Mouse (Mus musculus): Measurements from ENCODE around the gene Gpc1. TPM values are rescaled to one million over a fixed set of nuclear protein-coding genes. Genes with fewer than 3 reads are reported as not detected.

Gene Gpc1
- polyA plus RNA-seq (2015; fragmentation: Nextera tagmentation; extraction: Ambion mirVana), result 24.9 and 25.0 TPM in 2 replicates

DNA sequence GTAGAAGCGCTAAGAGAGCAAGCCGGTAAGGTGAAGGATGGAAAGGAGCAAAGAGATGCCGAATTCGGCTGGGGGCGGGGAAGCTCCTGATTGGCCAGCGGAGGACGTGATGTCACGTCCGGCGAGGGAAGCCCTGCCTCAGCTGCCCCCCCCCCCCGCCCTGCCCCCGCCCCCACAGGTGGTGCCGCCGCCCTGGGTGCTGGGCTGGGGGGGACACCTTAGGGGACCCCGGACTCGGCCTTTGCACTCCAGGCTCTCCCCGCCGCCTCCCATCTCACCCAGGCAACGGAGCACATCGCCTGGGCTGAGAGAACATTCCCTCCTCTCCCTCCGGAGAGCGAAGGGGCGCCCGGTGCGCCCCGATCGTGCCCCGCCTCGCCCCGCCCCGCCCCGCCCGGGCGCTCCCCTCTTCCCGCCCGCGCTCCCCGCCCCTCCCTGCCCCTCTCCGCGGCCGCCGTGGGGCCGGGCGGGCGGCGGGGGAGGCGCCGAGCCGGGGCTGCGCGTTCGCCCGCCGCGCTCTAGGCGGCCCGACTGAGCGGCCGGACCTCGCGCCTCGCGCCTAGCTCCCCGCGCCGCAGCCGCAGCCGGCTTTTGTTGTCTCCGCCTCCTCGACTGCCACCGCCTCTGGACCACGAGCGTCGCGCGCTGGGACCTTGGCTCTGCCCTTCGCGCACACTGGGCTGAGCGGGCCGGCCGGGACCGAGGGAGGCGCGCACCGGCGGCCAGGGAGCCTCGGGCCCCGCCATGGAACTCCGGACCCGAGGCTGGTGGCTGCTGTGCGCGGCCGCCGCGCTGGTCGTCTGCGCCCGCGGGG lies at the start of gene Gpc1:
Gene Gpc1, plus strand, starts transcription at position 458 of the 814 bp plus-strand sequence.
- peak within 1 kb of the TSS; percentile 72 for H3K4me3 ChIP-seq (ENCODE audit: low read length)
- ATAC-seq, result peak; percentile 86
- H3K27me3 ChIP-seq (replicated peaks; ENCODE audit: control insufficient read depth, insufficient read depth, low read length), result peaks cover 5% of the 10 kb centered on the region; the same call in 1 of the 2 replicates
- peak within 1 kb of the TSS; percentile 82 for H3K9ac ChIP-seq (ENCODE audit: low read depth, low read length)
- peaks cover 17% of the 10 kb centered on the region; the same call in 1 of the 2 replicates for H3K4me1 ChIP-seq (ENCODE audit: control insufficient read depth, insufficient read depth, low read length)
- no peaks in the 10 kb centered on the region for H3K36me3 ChIP-seq (ENCODE audit: control insufficient read depth, insufficient read depth, low read length)
- under 1% methylated on average over 59 of the region's 99 CpGs for WGBS
- peak within 1 kb of the TSS; percentile 95 for H3K4me2 ChIP-seq (ENCODE audit: low read depth, low read length)
- peak within 1 kb of the TSS; percentile 78 for H3K27ac ChIP-seq (ENCODE audit: low read length)
- H3K9me3 ChIP-seq (ENCODE audit: control insufficient read depth, low read length), result no peaks in the 10 kb centered on the region

DNA sequence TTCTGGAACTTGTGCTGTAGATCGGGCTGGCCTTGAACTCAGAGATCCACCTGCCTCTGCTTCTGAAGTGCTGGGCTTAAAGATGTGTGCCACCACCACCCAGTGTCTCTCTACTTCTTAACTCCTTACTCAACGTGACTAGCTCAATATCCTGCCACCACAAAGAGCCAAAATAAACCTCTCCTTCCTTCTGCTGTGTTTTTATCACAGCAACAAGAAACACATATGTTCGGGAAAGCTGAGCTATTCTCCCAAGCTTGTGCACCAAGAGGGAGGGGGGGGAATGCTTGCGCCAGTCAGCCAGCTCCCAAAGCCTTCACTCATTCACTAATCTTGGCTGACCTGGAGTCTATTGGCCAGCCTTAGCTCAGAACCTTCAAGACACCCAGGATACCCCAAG lies 49.6 kb upstream of the Gpc1 start:
- Histone ChIP-seq H3K9me3 (ENCODE audit: control insufficient read depth, low read length) (no peaks in the 10 kb centered on the region), H3K4me3 (ENCODE audit: low read length) (no peak overlapping the region), H3K4me1 (ENCODE audit: control insufficient read depth, insufficient read depth, low read length) (no peaks in the 10 kb centered on the region), H3K9ac (ENCODE audit: low read depth, low read length) (no peak overlapping the region), H3K36me3 (ENCODE audit: control insufficient read depth, insufficient read depth, low read length) (no peaks in the 10 kb centered on the region), H3K27ac (ENCODE audit: low read length) (no peak overlapping the region), H3K27me3 (replicated peaks; ENCODE audit: control insufficient read depth, insufficient read depth, low read length) (no peaks in the 10 kb centered on the region), H3K4me2 (ENCODE audit: low read depth, low read length) (no peak overlapping the region)
- 74% methylated on average over 4 of the region's 4 CpGs for WGBS
- ATAC-seq, result no peak

DNA sequence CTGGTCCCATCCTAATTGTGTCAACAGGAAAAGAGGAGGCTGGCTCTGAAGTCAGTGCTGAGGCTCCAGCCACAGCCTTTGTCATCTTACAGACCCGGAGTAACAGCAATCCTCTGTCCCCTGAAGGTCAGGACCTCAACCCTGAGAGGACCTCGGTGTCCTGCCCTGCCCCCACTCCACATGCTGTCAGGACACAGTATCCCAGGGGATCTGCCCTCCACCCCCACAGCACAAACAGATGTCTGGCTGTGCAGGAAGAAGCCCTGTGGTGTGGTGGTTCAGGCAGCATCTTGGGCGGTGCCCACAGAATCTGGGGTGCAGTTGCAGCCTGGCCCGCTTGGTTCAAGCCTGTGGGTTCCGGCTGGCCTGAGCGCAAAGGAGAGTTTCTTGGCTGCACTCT lies 48.9 kb upstream of the Gpc1 start:
- no peaks in the 10 kb centered on the region for H3K4me1 ChIP-seq (ENCODE audit: control insufficient read depth, insufficient read depth, low read length)
- no peak overlapping the region for H3K4me3 ChIP-seq (ENCODE audit: low read length)
- no peak overlapping the region for H3K4me2 ChIP-seq (ENCODE audit: low read depth, low read length)
- H3K27ac ChIP-seq (ENCODE audit: low read length), result no peak overlapping the region
- no peaks in the 10 kb centered on the region for H3K36me3 ChIP-seq (ENCODE audit: control insufficient read depth, insufficient read depth, low read length)
- 0 out of 2 replicates have a peak overlapping the region, but pooled peaks have one; percentile 1 for H3K9ac ChIP-seq (ENCODE audit: low read depth, low read length)
- no peaks in the 10 kb centered on the region for H3K27me3 ChIP-seq (replicated peaks; ENCODE audit: control insufficient read depth, insufficient read depth, low read length)
- ATAC-seq, result no peak
- no peaks in the 10 kb centered on the region for H3K9me3 ChIP-seq (ENCODE audit: control insufficient read depth, low read length)
- WGBS, result 46% methylated on average over 6 of the region's 6 CpGs

DNA sequence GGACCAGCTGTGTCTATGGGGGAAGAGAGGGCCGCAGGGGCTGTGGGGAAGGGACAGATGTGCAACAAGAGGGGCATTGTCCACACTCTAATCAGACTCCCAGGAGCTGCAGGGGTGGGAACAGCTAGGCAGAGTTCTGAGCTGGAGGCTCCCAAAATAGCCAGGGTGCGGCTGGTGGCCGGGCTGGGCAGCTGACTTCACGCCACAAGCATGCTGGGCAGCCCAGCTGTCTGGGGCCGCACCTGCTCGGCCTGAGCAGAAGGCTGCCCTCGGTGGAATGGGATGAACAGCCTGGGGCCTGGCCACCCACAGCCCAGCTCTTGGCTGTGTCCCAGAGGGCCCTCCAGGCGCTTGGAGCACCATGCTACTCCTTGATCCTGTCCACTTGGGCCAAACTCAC lies 44.2 kb upstream of the Gpc1 start:
- 0 out of 2 replicates have a peak, but pooled peaks have one; percentile 47 for ATAC-seq
- Histone ChIP-seq H3K9ac (ENCODE audit: low read depth, low read length) (no peak overlapping the region), H3K9me3 (ENCODE audit: control insufficient read depth, low read length) (no peaks in the 10 kb centered on the region), H3K4me3 (ENCODE audit: low read length) (no peak overlapping the region), H3K4me1 (ENCODE audit: control insufficient read depth, insufficient read depth, low read length) (peaks cover 11% of the 10 kb centered on the region), H3K27ac (ENCODE audit: low read length) (no peak overlapping the region), H3K36me3 (ENCODE audit: control insufficient read depth, insufficient read depth, low read length) (no peaks in the 10 kb centered on the region), H3K27me3 (replicated peaks; ENCODE audit: control insufficient read depth, insufficient read depth, low read length) (no peaks in the 10 kb centered on the region), H3K4me2 (ENCODE audit: low read depth, low read length) (no peak overlapping the region)
- WGBS, result 64% methylated on average over 8 of the region's 8 CpGs

DNA sequence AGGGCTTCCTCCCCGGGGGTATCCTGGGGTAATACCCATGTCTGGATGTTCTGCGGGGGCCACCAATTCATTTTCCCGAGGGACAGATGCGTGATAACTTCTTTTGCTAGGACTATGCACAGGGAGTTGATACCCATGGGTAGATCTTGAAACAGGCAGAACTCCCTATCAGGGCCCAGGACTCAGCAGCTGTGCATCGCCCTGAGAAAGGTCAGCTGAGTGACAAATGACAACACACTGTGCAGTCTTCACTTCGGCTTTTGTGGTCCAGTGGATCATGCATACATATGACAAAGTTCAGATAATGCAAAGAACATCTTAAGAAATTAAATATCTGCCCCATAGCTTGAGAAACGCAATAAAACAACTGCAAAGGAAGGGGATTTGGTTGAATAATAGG lies 43.4 kb upstream of the Gpc1 start:
- Histone ChIP-seq H3K9ac (ENCODE audit: low read depth, low read length) (no peak overlapping the region), H3K4me2 (ENCODE audit: low read depth, low read length) (no peak overlapping the region), H3K27me3 (replicated peaks; ENCODE audit: control insufficient read depth, insufficient read depth, low read length) (no peaks in the 10 kb centered on the region), H3K9me3 (ENCODE audit: control insufficient read depth, low read length) (no peaks in the 10 kb centered on the region), H3K36me3 (ENCODE audit: control insufficient read depth, insufficient read depth, low read length) (no peaks in the 10 kb centered on the region), H3K4me1 (ENCODE audit: control insufficient read depth, insufficient read depth, low read length) (peaks cover 11% of the 10 kb centered on the region), H3K4me3 (ENCODE audit: low read length) (no peak overlapping the region), H3K27ac (ENCODE audit: low read length) (no peak overlapping the region)
- no peak for ATAC-seq
- WGBS, result 83% methylated on average over 7 of the region's 7 CpGs

DNA sequence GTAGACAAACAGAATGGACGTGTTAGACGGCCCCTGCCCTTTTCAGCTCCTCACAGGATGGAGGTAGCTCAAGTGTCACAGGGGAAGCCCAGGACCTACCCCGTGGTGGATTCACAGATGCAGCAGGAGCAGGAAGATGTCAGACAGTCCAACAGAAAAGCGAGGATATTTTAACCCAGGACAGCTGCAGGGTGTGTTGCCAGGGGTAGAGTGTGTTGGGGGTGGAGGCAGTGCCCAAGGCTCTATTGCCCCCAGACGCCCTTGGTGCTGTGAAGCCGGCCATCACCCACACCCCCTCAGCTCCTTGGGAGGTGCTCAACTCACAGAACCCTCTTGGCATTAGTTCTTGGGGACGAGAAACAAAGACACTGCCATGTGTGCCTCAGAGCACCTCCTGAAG lies 40.8 kb upstream of the Gpc1 start:
- ATAC-seq, result peak; percentile 36; the same call in 1 of the 2 replicates
- H3K9me3 ChIP-seq (ENCODE audit: control insufficient read depth, low read length), result no peaks in the 10 kb centered on the region
- H3K27ac ChIP-seq (ENCODE audit: low read length), result no peak overlapping the region
- H3K4me3 ChIP-seq (ENCODE audit: low read length), result no peak overlapping the region
- H3K4me2 ChIP-seq (ENCODE audit: low read depth, low read length), result no peak overlapping the region
- WGBS, result 30% methylated on average over 7 of the region's 7 CpGs
- H3K27me3 ChIP-seq (replicated peaks; ENCODE audit: control insufficient read depth, insufficient read depth, low read length), result no peaks in the 10 kb centered on the region
- H3K9ac ChIP-seq (ENCODE audit: low read depth, low read length), result peak overlapping the region; percentile 44; the same call in 1 of the 2 replicates
- H3K36me3 ChIP-seq (ENCODE audit: control insufficient read depth, insufficient read depth, low read length), result no peaks in the 10 kb centered on the region
- peaks cover 11% of the 10 kb centered on the region for H3K4me1 ChIP-seq (ENCODE audit: control insufficient read depth, insufficient read depth, low read length)

DNA sequence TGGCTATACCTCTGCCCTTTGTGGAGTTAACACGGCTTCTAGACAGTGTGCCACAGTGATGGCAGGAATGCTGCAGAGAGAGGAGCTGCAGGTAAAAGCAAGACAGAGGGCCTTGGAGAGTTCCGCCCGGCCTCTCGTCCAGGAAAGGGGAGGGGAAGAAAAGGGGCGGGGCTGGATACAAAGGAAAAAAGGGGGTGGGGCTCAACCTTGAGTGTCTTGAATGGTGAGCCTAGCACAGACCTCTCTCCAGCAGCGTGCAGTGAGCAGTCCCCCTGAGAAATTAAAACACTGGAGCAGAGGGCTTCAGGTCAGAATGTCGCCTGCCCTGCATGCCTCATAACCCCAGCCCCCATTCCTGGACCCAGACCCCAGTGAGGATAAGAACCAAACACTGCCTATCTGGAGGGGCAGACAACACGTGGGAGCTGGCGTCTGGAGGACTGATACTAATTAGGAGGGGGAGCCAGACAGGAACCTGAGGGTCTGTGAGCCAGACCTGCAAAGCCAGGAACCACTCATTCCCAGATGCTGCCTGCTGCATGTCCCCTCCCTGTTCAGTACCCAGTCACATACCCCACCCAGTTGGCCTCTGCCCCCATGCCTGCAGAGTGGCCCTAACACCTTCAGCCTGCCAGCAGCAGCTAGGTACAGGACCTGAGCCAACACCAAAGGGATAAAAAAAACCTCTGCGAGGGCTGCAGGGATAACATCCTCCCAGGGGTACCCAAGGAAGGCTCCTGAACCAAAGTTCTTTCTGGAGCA lies 40.2 kb upstream of the Gpc1 start:
- WGBS, result 6% methylated on average over 10 of the region's 10 CpGs
- H3K4me1 ChIP-seq (ENCODE audit: control insufficient read depth, insufficient read depth, low read length), result peaks cover 11% of the 10 kb centered on the region
- no peak overlapping the region for H3K4me3 ChIP-seq (ENCODE audit: low read length)
- no peaks in the 10 kb centered on the region for H3K36me3 ChIP-seq (ENCODE audit: control insufficient read depth, insufficient read depth, low read length)
- H3K4me2 ChIP-seq (ENCODE audit: low read depth, low read length), result no peak overlapping the region
- H3K9me3 ChIP-seq (ENCODE audit: control insufficient read depth, low read length), result no peaks in the 10 kb centered on the region
- ATAC-seq, result peak; percentile 89
- H3K27ac ChIP-seq (ENCODE audit: low read length), result no peak overlapping the region
- no peaks in the 10 kb centered on the region for H3K27me3 ChIP-seq (replicated peaks; ENCODE audit: control insufficient read depth, insufficient read depth, low read length)
- H3K9ac ChIP-seq (ENCODE audit: low read depth, low read length), result peak overlapping the region; percentile 44; the same call in 1 of the 2 replicates

DNA sequence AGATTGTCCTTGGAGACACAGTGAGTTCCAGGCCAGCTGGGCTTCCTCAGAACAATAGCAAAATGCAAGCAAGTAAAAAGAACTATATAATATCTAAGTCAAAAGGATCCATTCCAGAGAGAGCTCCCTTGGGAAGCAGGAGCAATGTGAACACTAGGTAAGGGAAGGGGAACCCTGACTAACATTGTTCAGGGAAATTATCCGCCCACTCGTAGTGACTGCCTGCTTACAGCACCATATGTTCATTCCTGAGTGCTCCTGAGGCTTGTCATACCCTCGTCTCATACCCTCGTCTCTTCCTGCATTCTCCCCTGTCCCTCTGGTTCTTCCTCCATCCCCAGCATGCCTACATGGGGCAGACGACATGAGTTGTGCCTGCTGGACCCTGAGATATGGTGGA lies 37.7 kb upstream of the Gpc1 start:
- ATAC-seq, result no peak
- Histone ChIP-seq H3K4me3 (ENCODE audit: low read length) (no peak overlapping the region), H3K9ac (ENCODE audit: low read depth, low read length) (no peak overlapping the region), H3K36me3 (ENCODE audit: control insufficient read depth, insufficient read depth, low read length) (no peaks in the 10 kb centered on the region), H3K4me1 (ENCODE audit: control insufficient read depth, insufficient read depth, low read length) (peaks cover 11% of the 10 kb centered on the region), H3K4me2 (ENCODE audit: low read depth, low read length) (no peak overlapping the region), H3K27me3 (replicated peaks; ENCODE audit: control insufficient read depth, insufficient read depth, low read length) (no peaks in the 10 kb centered on the region), H3K9me3 (ENCODE audit: control insufficient read depth, low read length) (no peaks in the 10 kb centered on the region), H3K27ac (ENCODE audit: low read length) (no peak overlapping the region)
- 69% methylated on average over 5 of the region's 5 CpGs for WGBS

DNA sequence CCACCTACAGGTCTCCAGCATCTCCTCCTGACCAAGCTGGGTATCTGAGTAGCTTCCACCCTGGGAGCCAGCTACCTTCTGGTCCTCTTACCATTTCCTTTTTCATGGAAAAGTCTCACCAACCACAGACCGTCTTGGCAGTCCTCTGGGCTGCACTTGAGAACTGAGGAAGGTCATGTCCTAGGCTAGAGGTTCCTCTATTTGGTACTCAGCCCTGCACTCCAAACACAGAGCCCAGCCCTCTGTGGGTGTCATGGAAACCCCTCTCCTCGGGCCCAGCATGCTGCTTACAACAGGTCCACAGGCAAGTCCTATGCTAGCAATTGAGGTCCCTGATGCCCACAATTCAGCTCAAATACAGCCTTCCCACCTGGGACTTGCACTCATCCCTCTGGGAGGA lies 33.0 kb upstream of the Gpc1 start:
- Histone ChIP-seq H3K27ac (ENCODE audit: low read length) (no peak overlapping the region), H3K4me2 (ENCODE audit: low read depth, low read length) (no peak overlapping the region), H3K9ac (ENCODE audit: low read depth, low read length) (no peak overlapping the region), H3K36me3 (ENCODE audit: control insufficient read depth, insufficient read depth, low read length) (no peaks in the 10 kb centered on the region), H3K4me3 (ENCODE audit: low read length) (no peak overlapping the region), H3K9me3 (ENCODE audit: control insufficient read depth, low read length) (no peaks in the 10 kb centered on the region), H3K4me1 (ENCODE audit: control insufficient read depth, insufficient read depth, low read length) (no peaks in the 10 kb centered on the region), H3K27me3 (replicated peaks; ENCODE audit: control insufficient read depth, insufficient read depth, low read length) (no peaks in the 10 kb centered on the region)
- WGBS, result 59% methylated on average over 2 of the region's 2 CpGs
- ATAC-seq, result no peak

Data from intestine, embryonic 16.5 days (tissue).